Mouse (Mus musculus) embryonic fibroblast, embryonic 13.5 days (primary cell): ENCODE measurements at regions not wholly inside any gene's neighbourhood (a gene's known extent, or its start where the extent isn't known, plus 50 kb on each side); places are given as distances from the start of the nearest gene placed in this dataset.

ENCODE experiments used
- CTCF ChIP-seq: IDR thresholded peaks from 2 replicates; pipeline ENCODE4 v1.5.1; 2011; ENCODE audit warnings: mild to moderate bottlenecking, control low read depth, low read length, moderate library complexity, borderline replicate concordance; ENCODE audit not compliant: insufficient read depth
- POLR2A ChIP-seq: IDR thresholded peaks from 2 replicates; pipeline ENCODE4 v1.6.1; 2011; ENCODE audit warnings: low read depth, mild to moderate bottlenecking, control low read depth, low read length, moderate library complexity

GRCm38 (mm10) chr1:177545031-177545735 is 103.0 kb downstream of the Zbtb18 start:
- no peak for TF ChIP-seq CTCF
- no peak for TF ChIP-seq POLR2A
